Mouse (Mus musculus): ENCODE data around the gene Rnf123. TPM values are rescaled to one million over a fixed set of nuclear protein-coding genes. Genes with fewer than 3 reads are reported as not detected.

The Rnf123 gene
- total RNA-seq, 1 experiment, result 14.5 TPM

- TF ChIP-seq HCFC1 (IDR thresholded peaks at IDR 0.05; ENCODE audit: borderline replicate concordance, insufficient read depth, low read length), result no peak
- TF ChIP-seq ZC3H11A (IDR thresholded peaks at IDR 0.05; ENCODE audit: borderline replicate concordance, low read depth, low read length), result no peak
- no peak for TF ChIP-seq MAFK (IDR thresholded peaks at IDR 0.05; ENCODE audit: insufficient read depth, low read depth, low read length)
- TF ChIP-seq ZNF384 (IDR thresholded peaks at IDR 0.05; ENCODE audit: low read depth, low read length), result no peak
- TF ChIP-seq CHD2 (IDR thresholded peaks at IDR 0.05; ENCODE audit: low read depth, low read length), result no peak
- Histone ChIP-seq H3K4me1 (ENCODE audit: control insufficient read depth in 2 of 2, insufficient read depth in 2 of 2, low read length in 2 of 2, poor library complexity in 1 of 2) (peaks cover 0 to 13% of the 10 kb centered on the region in 2 experiments; a peak in 3 of 4 replicates), H3K9me3 (ENCODE audit: control insufficient read depth, insufficient read depth, low read depth, low read length) (no peaks in the 10 kb centered on the region), H3K27ac (ENCODE audit: insufficient read depth, low read depth, low read length, poor library complexity, severe bottlenecking) (no peak overlapping the region), H3K9ac (ENCODE audit: insufficient read depth, low read depth, low read length, poor library complexity, severe bottlenecking) (no peak overlapping the region; the same call in 1 of the 2 replicates), H3K4me3 (ENCODE audit: insufficient read depth in 1 of 2, low read depth in 1 of 2, low read length in 2 of 2, poor library complexity in 1 of 2, severe bottlenecking in 1 of 2) (peak overlapping the region; percentile 12 to 58; a peak in 3 of 4 replicates), H3K36me3 (ENCODE audit: control insufficient read depth, insufficient read depth, low read length, poor library complexity, severe bottlenecking) (peaks cover 24% of the 10 kb centered on the region; the same call in 1 of the 2 replicates)
- DNase-seq (ENCODE audit: low read depth, low spot score), result no peak
- in situ Hi-C loops (cut with MboI; ENCODE audit: low sequenced_read_pairs in 2 of 2, unreplicated experiment in 2 of 2), result no loop called here
These were observed 29.4 kb downstream of the Rnf123 start for GRCm38 (mm10) chr9:108053665-108054225.

DNA sequence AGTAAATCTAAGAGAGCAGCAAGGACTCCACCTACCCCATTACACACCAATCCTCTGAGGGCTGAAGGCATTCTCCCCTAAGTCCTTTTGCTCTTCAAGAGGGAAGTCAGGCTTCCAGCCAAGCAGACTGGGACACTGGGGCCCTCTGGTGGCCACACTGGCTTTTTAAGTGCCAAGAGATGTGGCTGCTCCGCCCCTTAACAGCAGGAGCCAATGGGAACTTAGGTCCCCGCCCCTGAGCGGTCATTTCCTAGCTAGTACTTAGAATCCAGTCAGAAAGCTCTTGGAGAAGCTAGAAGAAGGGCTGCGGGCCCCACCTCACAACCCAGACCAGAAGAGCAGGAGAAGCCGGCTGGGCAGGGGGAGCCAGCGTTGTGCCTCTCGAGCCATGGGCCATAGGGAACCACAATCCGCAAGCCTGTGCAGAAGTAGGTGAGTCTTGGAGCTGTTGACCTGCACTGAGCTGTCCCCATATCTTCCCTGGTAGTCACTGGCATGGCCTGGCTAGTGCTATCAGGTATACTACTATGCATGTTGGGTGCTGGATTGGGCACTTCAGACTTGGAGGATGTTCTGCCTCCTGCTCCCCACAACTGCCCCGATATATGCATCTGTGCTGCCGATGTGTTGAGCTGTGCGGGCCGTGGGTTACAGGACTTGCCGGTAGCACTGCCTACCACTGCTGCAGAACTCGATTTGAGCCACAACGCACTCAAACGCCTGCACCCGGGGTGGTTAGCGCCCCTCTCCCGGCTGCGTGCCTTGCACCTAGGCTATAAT, 30.1 kb downstream of the Rnf123 start, which contains the start of gene Amigo3:
Gene Amigo3, plus strand, starts transcription at position 275 of the 780 bp plus-strand sequence.
- in situ Hi-C loops (cut with MboI; ENCODE audit: low sequenced_read_pairs in 2 of 2, unreplicated experiment in 2 of 2), result no loop called here
- H3K4me1 ChIP-seq (ENCODE audit: control insufficient read depth in 2 of 2, insufficient read depth in 2 of 2, low read length in 2 of 2, poor library complexity in 1 of 2), result peaks cover 0 to 14% of the 10 kb centered on the region in 2 experiments; a peak in 3 of 4 replicates
- no peaks in the 10 kb centered on the region for H3K9me3 ChIP-seq (ENCODE audit: control insufficient read depth, insufficient read depth, low read depth, low read length)
- peak within 1 kb of the TSS; percentile 12 to 58; a peak in 3 of 4 replicates for H3K4me3 ChIP-seq (ENCODE audit: insufficient read depth in 1 of 2, low read depth in 1 of 2, low read length in 2 of 2, poor library complexity in 1 of 2, severe bottlenecking in 1 of 2)
- TF ChIP-seq CHD2 (IDR thresholded peaks at IDR 0.05; ENCODE audit: low read depth, low read length), result no peak
- TF ChIP-seq ZC3H11A (IDR thresholded peaks at IDR 0.05; ENCODE audit: borderline replicate concordance, low read depth, low read length), result peak; percentile 47; the same call in 1 of the 2 replicates
- H3K9ac ChIP-seq (ENCODE audit: insufficient read depth, low read depth, low read length, poor library complexity, severe bottlenecking), result no peak within 1 kb of the TSS; the same call in 1 of the 2 replicates
- DNase-seq (ENCODE audit: low read depth, low spot score), result peak; percentile 96
- H3K27ac ChIP-seq (ENCODE audit: insufficient read depth, low read depth, low read length, poor library complexity, severe bottlenecking), result no peak within 1 kb of the TSS
- peaks cover 21% of the 10 kb centered on the region; the same call in 1 of the 2 replicates for H3K36me3 ChIP-seq (ENCODE audit: control insufficient read depth, insufficient read depth, low read length, poor library complexity, severe bottlenecking)

DNA sequence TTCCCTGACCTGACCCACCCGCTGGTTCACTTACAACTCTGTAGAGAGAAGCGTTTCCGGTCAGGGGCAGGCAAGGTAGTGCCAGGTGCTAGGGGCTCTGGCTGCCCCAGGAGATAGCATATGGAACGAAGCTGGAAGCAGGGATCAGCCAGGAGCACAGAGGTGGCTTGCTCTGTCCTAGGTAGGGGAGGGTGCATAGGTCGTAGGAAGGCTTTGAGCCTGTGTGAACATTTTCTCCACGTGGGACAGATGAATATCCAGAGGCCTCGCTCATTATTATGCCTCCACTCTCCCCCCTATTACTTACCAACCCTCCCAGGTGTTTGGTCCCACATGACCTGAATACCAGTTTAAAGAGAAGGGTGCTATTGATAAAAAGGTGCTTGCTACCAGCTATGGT, 30.7 kb downstream of the Rnf123 start:
- Histone ChIP-seq H3K36me3 (ENCODE audit: control insufficient read depth, insufficient read depth, low read length, poor library complexity, severe bottlenecking) (peaks cover 21% of the 10 kb centered on the region; the same call in 1 of the 2 replicates), H3K4me3 (ENCODE audit: insufficient read depth in 1 of 2, low read depth in 1 of 2, low read length in 2 of 2, poor library complexity in 1 of 2, severe bottlenecking in 1 of 2) (no peak overlapping the region), H3K9ac (ENCODE audit: insufficient read depth, low read depth, low read length, poor library complexity, severe bottlenecking) (no peak overlapping the region), H3K9me3 (ENCODE audit: control insufficient read depth, insufficient read depth, low read depth, low read length) (no peaks in the 10 kb centered on the region), H3K27ac (ENCODE audit: insufficient read depth, low read depth, low read length, poor library complexity, severe bottlenecking) (no peak overlapping the region), H3K4me1 (ENCODE audit: control insufficient read depth in 2 of 2, insufficient read depth in 2 of 2, low read length in 2 of 2, poor library complexity in 1 of 2) (peaks cover 0 to 20% of the 10 kb centered on the region in 2 experiments; a peak in 3 of 4 replicates)
- DNase-seq (ENCODE audit: low read depth, low spot score), result no peak
- in situ Hi-C loops (cut with MboI; ENCODE audit: low sequenced_read_pairs in 2 of 2, unreplicated experiment in 2 of 2), result no loop called here
- no peak for TF ChIP-seq ZNF384 (IDR thresholded peaks at IDR 0.05; ENCODE audit: low read depth, low read length)
- no peak for TF ChIP-seq MAFK (IDR thresholded peaks at IDR 0.05; ENCODE audit: insufficient read depth, low read depth, low read length)
- TF ChIP-seq HCFC1 (IDR thresholded peaks at IDR 0.05; ENCODE audit: borderline replicate concordance, insufficient read depth, low read length), result no peak
- TF ChIP-seq CHD2 (IDR thresholded peaks at IDR 0.05; ENCODE audit: low read depth, low read length), result no peak

DNA sequence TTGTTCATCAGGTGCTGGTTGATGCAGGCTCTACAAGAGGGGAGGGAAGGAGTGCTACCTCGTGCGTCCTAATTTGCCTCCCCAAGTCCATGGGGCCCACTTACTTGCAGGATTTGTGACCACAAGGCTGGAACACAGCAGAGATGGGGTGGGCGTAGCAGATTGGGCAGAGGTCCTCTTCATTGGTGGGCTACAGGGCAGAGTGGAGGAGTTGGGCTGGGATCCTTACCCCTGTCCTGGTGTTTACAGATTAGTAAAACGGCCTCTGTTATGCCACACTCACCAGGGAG, 31.3 kb downstream of the Rnf123 start:
- TF ChIP-seq ZC3H11A (IDR thresholded peaks at IDR 0.05; ENCODE audit: borderline replicate concordance, low read depth, low read length) (no peak), ZNF384 (IDR thresholded peaks at IDR 0.05; ENCODE audit: low read depth, low read length) (no peak), MAFK (IDR thresholded peaks at IDR 0.05; ENCODE audit: insufficient read depth, low read depth, low read length) (no peak), CHD2 (IDR thresholded peaks at IDR 0.05; ENCODE audit: low read depth, low read length) (no peak), HCFC1 (IDR thresholded peaks at IDR 0.05; ENCODE audit: borderline replicate concordance, insufficient read depth, low read length) (no peak)
- H3K27ac ChIP-seq (ENCODE audit: insufficient read depth, low read depth, low read length, poor library complexity, severe bottlenecking), result no peak overlapping the region
- H3K9ac ChIP-seq (ENCODE audit: insufficient read depth, low read depth, low read length, poor library complexity, severe bottlenecking), result no peak overlapping the region
- peaks cover 0 to 20% of the 10 kb centered on the region in 2 experiments; a peak in 3 of 4 replicates for H3K4me1 ChIP-seq (ENCODE audit: control insufficient read depth in 2 of 2, insufficient read depth in 2 of 2, low read length in 2 of 2, poor library complexity in 1 of 2)
- no peaks in the 10 kb centered on the region for H3K9me3 ChIP-seq (ENCODE audit: control insufficient read depth, insufficient read depth, low read depth, low read length)
- no peak overlapping the region for H3K4me3 ChIP-seq (ENCODE audit: insufficient read depth in 1 of 2, low read depth in 1 of 2, low read length in 2 of 2, poor library complexity in 1 of 2, severe bottlenecking in 1 of 2)
- H3K36me3 ChIP-seq (ENCODE audit: control insufficient read depth, insufficient read depth, low read length, poor library complexity, severe bottlenecking), result peaks cover 21% of the 10 kb centered on the region; the same call in 1 of the 2 replicates
- in situ Hi-C loops (cut with MboI; ENCODE audit: low sequenced_read_pairs in 2 of 2, unreplicated experiment in 2 of 2), result no loop called here
- no peak for DNase-seq (ENCODE audit: low read depth, low spot score)
